Mouse (Mus musculus): ENCODE results near the gene Tst.

The Tst gene

DNA sequence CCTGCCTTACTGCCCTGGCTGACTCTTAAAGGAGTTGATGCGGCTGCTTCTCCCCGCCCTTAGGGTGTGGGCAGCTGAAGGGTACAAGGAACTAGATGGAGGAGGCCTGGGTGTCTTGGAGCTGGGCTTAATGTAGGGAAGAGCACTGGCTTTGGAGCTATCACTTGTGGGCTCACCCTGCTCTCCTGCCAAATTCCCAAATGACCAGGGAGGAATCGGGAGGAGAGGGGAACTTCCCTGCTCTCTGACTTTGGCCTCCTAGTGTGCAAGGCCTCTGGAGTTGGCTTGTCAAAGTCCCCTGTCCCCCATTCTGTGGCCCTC is 23.4 kb upstream of the Tst start:
- DNase-seq = no peak

GRCm38 (mm10) chr15:78428391-78429138 is 22.9 kb upstream of the Tst start, which contains the start of gene Kctd17:
TSS of gene Kctd17 (plus strand) at chr15:78428564.
- peak; percentile 40 for DNase-seq

- DNase-seq = no peak
Observed at GRCm38 (mm10) chr15:78425230-78425629, 19.5 kb upstream of the Tst start.

GRCm38 (mm10) chr15:78424507-78424906 is 18.8 kb upstream of the Tst start:
- DNase-seq = no peak

DNA sequence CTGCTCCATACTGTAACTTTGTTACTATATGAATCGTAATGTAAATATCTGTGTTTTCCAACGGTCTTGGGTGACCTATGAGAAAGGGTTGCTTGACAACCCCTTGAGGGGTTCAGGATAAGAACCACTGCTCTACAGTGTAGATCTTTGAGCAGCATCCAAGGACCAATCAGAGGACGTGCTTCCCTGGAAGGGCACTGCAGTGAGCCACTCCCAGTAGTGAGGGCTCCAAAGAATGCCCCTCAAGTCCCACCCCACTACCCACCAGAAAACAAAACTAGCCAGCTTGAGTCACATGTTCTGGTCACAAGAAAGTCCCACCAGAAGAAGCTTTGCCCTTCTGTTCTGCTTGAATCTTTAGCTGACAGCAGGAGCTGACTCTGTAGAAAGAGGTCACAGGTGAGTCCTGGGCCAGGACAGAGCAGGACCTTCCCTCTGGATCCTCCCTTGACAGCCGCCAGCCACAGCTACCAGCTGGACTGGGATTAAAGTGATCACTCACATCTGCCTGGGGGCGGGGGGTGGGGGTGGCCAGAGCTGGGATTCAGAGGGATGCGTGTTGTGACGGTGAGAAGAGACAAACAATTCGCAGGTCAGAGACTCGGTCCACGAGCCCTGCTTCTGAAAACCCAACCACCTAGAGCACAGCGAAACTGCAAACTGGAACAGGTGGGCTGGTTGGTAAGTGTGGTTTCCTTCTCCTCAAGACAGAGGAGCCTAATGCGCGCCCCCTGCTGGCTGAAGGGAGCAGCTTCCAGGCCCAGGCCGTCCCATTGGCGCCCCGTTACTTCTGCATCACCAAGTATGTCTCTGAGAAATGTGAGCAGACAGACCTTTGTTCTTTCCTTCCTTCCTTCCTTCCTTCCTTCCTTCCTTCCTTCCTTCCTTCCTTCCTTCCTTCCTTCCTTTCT is 16.6 kb upstream of the Tst start:
- peak; percentile 90 for DNase-seq

GRCm38 (mm10) chr15:78420395-78420794 is 14.7 kb upstream of the Tst start:
- no peak for DNase-seq

DNA sequence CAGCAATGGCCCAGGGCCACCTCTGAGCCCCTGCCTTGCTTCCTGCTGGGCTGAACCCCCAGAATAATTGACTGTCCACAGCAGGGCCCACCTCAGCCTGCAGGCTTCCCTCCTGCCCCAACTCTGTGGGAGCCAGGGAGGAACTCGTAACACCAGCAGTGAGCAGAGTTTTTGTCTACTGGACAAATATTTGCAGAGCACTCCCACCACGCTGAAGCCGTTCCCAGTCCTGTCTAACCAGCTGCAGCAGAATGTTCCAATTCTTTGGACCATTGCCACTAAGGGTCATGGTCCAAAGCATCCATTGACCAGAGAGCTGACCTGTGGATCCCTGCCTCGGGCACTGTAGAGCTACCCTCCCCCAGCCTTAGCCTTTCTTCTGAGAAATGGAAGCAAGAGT is 11.2 kb upstream of the Tst start:
- DNase-seq = no peak

DNA sequence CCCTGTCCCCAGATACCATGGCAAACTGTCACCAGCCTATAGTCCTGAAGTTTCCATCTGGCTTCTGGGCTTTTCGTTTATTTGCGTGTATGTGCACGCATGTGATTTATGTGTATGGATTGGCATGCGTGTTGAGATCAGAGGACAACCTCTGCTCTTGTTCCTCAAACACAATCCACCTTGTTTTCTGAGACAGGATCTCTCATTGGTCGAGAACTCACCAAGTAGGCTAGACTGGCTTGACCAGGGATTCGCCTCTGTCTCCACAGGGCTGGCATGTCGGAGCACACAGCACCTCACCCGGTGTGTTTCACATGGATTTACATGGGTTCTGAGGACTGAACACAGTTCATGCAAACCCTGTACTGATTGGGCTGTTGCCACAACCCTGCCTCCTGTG is 8.4 kb upstream of the Tst start:
- DNase-seq = no peak

- no peak for DNase-seq
Observed at GRCm38 (mm10) chr15:78413719-78414117, 8.0 kb upstream of the Tst start.

DNA sequence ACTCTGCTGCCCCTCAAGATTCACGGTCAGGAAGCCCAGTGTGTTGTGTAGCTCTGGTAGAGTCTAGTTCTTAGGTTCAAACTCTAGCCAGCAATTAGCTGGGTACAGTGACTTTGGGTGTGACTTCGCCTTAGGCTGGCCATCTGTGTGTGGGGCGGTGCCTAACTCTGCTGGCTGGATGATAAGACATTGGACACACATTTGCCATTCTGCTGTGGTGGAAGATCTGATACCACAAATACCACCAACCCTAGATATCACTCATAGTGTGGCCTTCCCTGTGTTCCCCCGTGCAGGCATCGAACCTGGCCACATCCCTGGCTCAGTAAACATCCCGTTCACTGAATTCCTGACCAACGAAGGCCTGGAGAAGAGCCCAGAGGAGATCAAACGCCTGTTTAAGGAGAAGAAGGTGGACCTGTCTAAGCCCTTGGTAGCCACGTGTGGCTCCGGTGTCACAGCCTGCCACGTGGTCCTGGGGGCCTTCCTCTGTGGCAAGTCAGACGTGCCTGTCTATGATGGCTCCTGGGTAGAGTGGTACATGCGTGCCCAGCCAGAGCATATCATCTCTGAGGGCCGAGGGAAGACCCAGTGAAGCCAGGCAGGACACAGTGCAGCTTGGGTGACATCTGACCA is 7.5 kb upstream of the Tst start:
- DNase-seq = no peak

DNA sequence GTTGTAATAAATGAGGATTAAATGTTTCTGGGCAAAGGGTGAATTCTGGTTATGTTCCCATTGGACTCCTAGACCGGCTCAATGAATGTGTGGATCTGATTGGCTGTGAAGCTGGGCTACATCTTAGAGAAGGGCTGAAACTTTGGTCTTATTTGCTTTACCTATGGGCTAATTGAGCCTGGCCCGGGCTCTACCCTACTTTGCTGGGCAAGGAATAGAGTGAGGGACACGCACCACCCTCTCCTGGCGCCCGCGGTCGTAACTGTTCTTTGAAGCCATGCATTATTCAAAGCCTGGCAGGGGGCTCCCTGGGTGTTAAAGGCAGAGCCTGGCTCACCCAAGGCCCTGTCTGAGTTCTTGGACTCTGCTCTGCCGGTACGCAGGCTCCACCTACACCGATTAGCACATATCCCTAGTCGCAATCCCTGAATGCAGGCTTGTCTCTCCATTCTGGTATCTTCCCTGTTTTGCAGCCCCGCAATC is 3.9 kb upstream of the Tst start:
- no peak for DNase-seq

DNA sequence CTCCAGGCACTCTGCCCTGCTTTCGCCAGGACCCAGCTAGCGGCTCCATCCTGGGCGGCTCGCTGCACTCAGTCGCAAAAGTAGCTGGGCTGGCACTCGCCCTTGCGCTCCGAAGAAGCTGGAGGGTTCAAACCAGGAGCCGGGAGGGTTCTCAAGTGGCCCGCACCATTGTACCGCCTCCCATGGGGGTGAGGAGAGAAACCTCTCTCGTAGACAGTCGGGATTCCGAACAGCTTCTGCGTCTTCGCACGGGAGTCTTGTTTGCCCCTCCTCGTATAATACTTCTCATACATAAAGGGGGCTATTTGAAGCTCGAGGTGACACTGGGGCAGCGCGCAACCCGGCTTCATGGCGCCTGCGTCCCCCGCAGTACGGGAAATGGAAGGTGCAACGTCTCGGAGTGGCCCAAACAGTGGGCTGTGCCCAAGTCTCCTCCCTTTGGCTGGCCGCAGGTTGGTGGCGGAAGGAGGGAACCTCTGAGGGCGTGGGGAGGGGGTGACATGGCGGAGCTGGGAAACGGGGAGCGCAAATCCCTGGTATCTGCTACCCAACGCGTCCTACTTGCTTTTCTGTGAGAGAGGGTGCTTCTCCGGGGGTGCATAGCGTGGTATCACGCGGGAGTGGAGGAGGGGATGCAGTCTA is 707 bp upstream of the Tst start, which contains the start of gene Mpst:
Mpst (plus strand) TSS at position 124 of the 642 bp plus-strand sequence.
- peak; percentile 91 for DNase-seq

DNA sequence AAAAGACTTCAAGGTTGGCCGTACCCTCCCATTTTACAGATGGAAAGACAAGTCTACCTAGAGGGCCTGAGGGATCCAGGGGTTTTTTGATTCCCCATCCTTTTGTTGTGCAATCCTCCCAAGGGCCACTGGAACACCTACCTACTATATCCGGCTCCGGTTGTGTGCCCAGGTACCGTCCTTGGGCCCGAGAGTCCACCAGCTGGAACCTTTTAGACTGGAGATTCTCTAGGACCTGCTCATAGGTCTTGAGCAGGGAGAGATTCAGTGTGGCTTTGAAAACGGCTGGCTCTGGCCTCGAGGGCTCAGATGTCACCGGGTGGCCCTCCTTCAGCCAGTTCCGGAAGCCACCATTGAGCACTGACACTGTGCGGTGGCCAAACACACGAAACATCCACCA is 609 bp downstream of the Tst start:
- DNase-seq = no peak

GRCm38 (mm10) chr15:78403896-78404295 is 1.8 kb downstream of the Tst start:
- no peak for DNase-seq

DNA sequence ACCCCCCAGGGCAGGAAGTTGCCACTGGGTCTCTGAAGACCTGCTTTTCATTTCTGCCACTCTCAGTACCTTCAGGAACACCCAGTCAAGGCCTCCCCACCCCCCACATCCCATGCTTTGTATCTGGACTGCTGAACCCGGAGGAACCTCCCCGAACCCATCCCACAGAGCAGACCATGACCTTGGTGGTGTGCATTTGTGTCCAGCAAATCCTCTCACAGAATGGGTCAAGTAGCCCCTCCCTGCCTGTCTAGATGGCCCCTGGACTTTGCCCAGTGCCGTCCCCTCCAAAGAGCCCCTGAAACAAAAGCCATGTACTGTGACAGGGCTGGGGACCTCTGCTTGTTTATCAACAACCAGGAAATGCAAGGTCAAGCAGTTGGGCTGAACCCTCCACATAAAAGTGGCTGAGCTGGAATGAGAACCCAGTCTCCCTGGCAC is 2.4 kb downstream of the Tst start:
- DNase-seq = no peak

GRCm38 (mm10) chr15:78402423-78402822 is 3.3 kb downstream of the Tst start:
- DNase-seq = no peak

DNA sequence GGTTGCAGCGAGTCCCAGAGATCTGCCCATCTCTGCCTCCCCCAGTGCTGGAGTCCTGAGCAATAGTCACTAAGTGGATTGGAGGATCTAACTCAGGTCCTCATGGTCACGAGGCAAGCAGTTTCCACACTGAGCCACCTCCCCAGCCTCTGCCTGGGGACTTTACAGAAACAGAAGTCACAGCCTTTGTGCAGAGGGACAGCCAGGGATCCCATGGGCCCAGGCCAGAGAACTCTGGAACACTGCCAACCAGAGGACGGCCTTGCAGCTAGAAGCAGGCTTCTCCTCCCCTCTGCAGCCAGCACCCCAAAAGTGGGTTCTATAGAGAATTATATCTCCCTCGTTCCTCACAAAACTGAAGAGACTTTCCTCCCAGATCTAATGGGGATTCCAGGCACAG is 3.8 kb downstream of the Tst start:
- no peak for DNase-seq

GRCm38 (mm10) chr15:78401345-78401744 is 4.4 kb downstream of the Tst start:
- no peak for DNase-seq

DNA sequence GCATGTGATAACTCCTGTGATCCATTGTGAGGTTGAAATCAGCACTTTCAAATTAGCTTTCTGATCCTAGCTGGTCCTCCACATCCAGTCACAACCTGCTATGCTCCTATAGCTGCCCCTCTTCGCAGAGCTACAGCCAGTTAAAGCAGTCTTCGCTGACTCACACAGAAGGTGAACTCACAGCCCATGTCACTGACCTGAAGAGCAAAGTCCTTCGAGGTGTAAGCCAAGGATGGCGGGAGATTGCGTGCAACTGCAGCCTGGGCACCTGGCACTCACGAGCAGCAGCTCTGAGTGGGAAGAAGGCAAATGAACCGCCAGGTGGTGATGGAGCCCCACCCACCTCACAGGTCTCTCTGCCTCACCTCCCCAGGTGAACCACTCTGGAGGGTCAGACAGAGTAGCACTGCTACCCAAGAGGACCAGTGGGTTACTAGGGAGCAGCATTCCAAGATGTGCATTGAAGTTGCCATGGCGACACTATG is 10.2 kb downstream of the Tst start, which contains the start of gene Tex33:
Tex33 (minus strand) TSS at position 435 of the 485 bp plus-strand sequence.
- DNase-seq = no peak

- DNase-seq = peak; percentile 32
Observed at GRCm38 (mm10) chr15:78390855-78391254, 14.9 kb downstream of the Tst start.

DNA sequence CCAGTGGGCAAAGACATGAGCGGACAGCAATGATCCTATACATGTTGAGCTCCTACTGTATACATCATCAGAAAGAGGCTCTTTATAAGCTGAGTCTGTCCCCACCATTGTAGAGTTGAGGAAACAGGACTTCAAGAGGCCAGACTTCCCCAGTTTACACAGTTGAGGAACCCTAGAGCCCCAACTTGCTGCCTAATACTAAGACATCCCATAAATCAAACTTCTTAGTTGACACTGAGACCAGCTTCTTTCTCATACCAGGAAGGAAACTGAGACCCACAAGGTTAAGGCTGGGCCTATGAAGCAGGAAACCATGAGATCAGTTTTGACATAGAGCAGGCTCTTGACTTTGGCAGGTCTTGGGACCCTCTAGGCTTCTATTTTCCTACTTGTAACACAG is 20.1 kb downstream of the Tst start:
- DNase-seq = no peak

Data from thymus, postnatal 25 days (tissue).